Mouse (Mus musculus): ENCODE measurements around the gene Mob1a. TPM values are rescaled to one million over a fixed set of nuclear protein-coding genes. Genes with fewer than 3 reads are reported as not detected.

Gene Mob1a
- 19.4 and 23.9 TPM in 2 replicates for polyA plus RNA-seq (2015; fragmentation: Nextera tagmentation; extraction: Ambion mirVana)

- Histone ChIP-seq H3K4me3 (ENCODE audit: low read length) (peak within 1 kb of the TSS; percentile 96), H3K4me2 (ENCODE audit: low read length) (peak within 1 kb of the TSS; percentile 79), H3K4me1 (ENCODE audit: control insufficient read depth, insufficient read depth, low read depth, low read length) (peaks cover 11% of the 10 kb centered on the region), H3K9ac (ENCODE audit: low read depth, low read length) (peak within 1 kb of the TSS; percentile 97), H3K27ac (ENCODE audit: low read depth, low read length) (peak within 1 kb of the TSS; percentile 93), H3K9me3 (ENCODE audit: control insufficient read depth, low read length) (no peaks in the 10 kb centered on the region), H3K36me3 (ENCODE audit: control insufficient read depth, insufficient read depth, low read length) (peaks cover 6% of the 10 kb centered on the region; the same call in 1 of the 2 replicates), H3K27me3 (replicated peaks; ENCODE audit: control insufficient read depth, insufficient read depth, low read length) (no peaks in the 10 kb centered on the region)
- WGBS, result 2% methylated on average over 63 of the region's 65 CpGs
- ATAC-seq, result peak; percentile 99
Measured at GRCm38 (mm10) chr6:83325525-83326393, at the start of gene Mob1a, which contains the start of gene Mthfd2. Gene Mob1a (plus strand): TSS chr6:83326016. Gene Mthfd2 (minus strand): TSS chr6:83325908.

GRCm38 (mm10) chr6:83277151-83277550 is 48.7 kb upstream of the Mob1a start:
- no peak overlapping the region for H3K27ac ChIP-seq (ENCODE audit: low read depth, low read length)
- no peaks in the 10 kb centered on the region for H3K36me3 ChIP-seq (ENCODE audit: control insufficient read depth, insufficient read depth, low read length)
- 0 out of 2 replicates have a peak, but pooled peaks cover 4% of the 10 kb centered on the region for H3K9me3 ChIP-seq (ENCODE audit: control insufficient read depth, low read length)
- no peak overlapping the region for H3K9ac ChIP-seq (ENCODE audit: low read depth, low read length)
- WGBS, result 73% methylated on average over 13 of the region's 13 CpGs
- H3K4me1 ChIP-seq (ENCODE audit: control insufficient read depth, insufficient read depth, low read depth, low read length), result no peaks in the 10 kb centered on the region
- no peaks in the 10 kb centered on the region for H3K27me3 ChIP-seq (replicated peaks; ENCODE audit: control insufficient read depth, insufficient read depth, low read length)
- H3K4me3 ChIP-seq (ENCODE audit: low read length), result no peak overlapping the region
- no peak for ATAC-seq
- no peak overlapping the region for H3K4me2 ChIP-seq (ENCODE audit: low read length)

- Histone ChIP-seq H3K9me3 (ENCODE audit: control insufficient read depth, low read length) (0 out of 2 replicates have a peak, but pooled peaks cover 4% of the 10 kb centered on the region), H3K9ac (ENCODE audit: low read depth, low read length) (no peak overlapping the region), H3K27me3 (replicated peaks; ENCODE audit: control insufficient read depth, insufficient read depth, low read length) (no peaks in the 10 kb centered on the region), H3K4me1 (ENCODE audit: control insufficient read depth, insufficient read depth, low read depth, low read length) (no peaks in the 10 kb centered on the region), H3K27ac (ENCODE audit: low read depth, low read length) (no peak overlapping the region), H3K4me3 (ENCODE audit: low read length) (no peak overlapping the region), H3K4me2 (ENCODE audit: low read length) (no peak overlapping the region), H3K36me3 (ENCODE audit: control insufficient read depth, insufficient read depth, low read length) (no peaks in the 10 kb centered on the region)
- no peak for ATAC-seq
- WGBS, result 21% methylated on average over 2 of the region's 2 CpGs
Measured at GRCm38 (mm10) chr6:83278881-83279280, 46.9 kb upstream of the Mob1a start.

GRCm38 (mm10) chr6:83280256-83280955 is 45.4 kb upstream of the Mob1a start:
- 82% methylated on average over 8 of the region's 8 CpGs for WGBS
- no peak for ATAC-seq
- Histone ChIP-seq H3K9me3 (ENCODE audit: control insufficient read depth, low read length) (0 out of 2 replicates have a peak, but pooled peaks cover 4% of the 10 kb centered on the region), H3K4me1 (ENCODE audit: control insufficient read depth, insufficient read depth, low read depth, low read length) (no peaks in the 10 kb centered on the region), H3K27ac (ENCODE audit: low read depth, low read length) (no peak overlapping the region), H3K36me3 (ENCODE audit: control insufficient read depth, insufficient read depth, low read length) (no peaks in the 10 kb centered on the region), H3K4me2 (ENCODE audit: low read length) (no peak overlapping the region), H3K27me3 (replicated peaks; ENCODE audit: control insufficient read depth, insufficient read depth, low read length) (no peaks in the 10 kb centered on the region), H3K9ac (ENCODE audit: low read depth, low read length) (no peak overlapping the region), H3K4me3 (ENCODE audit: low read length) (no peak overlapping the region)

GRCm38 (mm10) chr6:83300447-83301229 is 25.2 kb upstream of the Mob1a start:
- Histone ChIP-seq H3K27me3 (replicated peaks; ENCODE audit: control insufficient read depth, insufficient read depth, low read length) (no peaks in the 10 kb centered on the region), H3K36me3 (ENCODE audit: control insufficient read depth, insufficient read depth, low read length) (no peaks in the 10 kb centered on the region), H3K4me2 (ENCODE audit: low read length) (no peak overlapping the region), H3K27ac (ENCODE audit: low read depth, low read length) (no peak overlapping the region), H3K9ac (ENCODE audit: low read depth, low read length) (no peak overlapping the region), H3K9me3 (ENCODE audit: control insufficient read depth, low read length) (no peaks in the 10 kb centered on the region), H3K4me3 (ENCODE audit: low read length) (no peak overlapping the region), H3K4me1 (ENCODE audit: control insufficient read depth, insufficient read depth, low read depth, low read length) (no peaks in the 10 kb centered on the region)
- ATAC-seq, result no peak
- WGBS, result 87% methylated on average over 7 of the region's 7 CpGs

GRCm38 (mm10) chr6:83301294-83301693 is 24.5 kb upstream of the Mob1a start:
- Histone ChIP-seq H3K36me3 (ENCODE audit: control insufficient read depth, insufficient read depth, low read length) (no peaks in the 10 kb centered on the region; the same call in 1 of the 2 replicates), H3K4me3 (ENCODE audit: low read length) (no peak overlapping the region), H3K9me3 (ENCODE audit: control insufficient read depth, low read length) (no peaks in the 10 kb centered on the region), H3K4me1 (ENCODE audit: control insufficient read depth, insufficient read depth, low read depth, low read length) (no peaks in the 10 kb centered on the region), H3K9ac (ENCODE audit: low read depth, low read length) (no peak overlapping the region), H3K27ac (ENCODE audit: low read depth, low read length) (no peak overlapping the region), H3K27me3 (replicated peaks; ENCODE audit: control insufficient read depth, insufficient read depth, low read length) (no peaks in the 10 kb centered on the region), H3K4me2 (ENCODE audit: low read length) (no peak overlapping the region)
- ATAC-seq, result no peak
- WGBS, result 96% methylated on average over 2 of the region's 2 CpGs

GRCm38 (mm10) chr6:83302264-83302663 is 23.6 kb upstream of the Mob1a start:
- ATAC-seq, result peak; percentile 78
- Histone ChIP-seq H3K4me1 (ENCODE audit: control insufficient read depth, insufficient read depth, low read depth, low read length) (no peaks in the 10 kb centered on the region), H3K4me3 (ENCODE audit: low read length) (no peak overlapping the region), H3K27me3 (replicated peaks; ENCODE audit: control insufficient read depth, insufficient read depth, low read length) (no peaks in the 10 kb centered on the region), H3K9me3 (ENCODE audit: control insufficient read depth, low read length) (no peaks in the 10 kb centered on the region), H3K27ac (ENCODE audit: low read depth, low read length) (no peak overlapping the region), H3K4me2 (ENCODE audit: low read length) (no peak overlapping the region), H3K36me3 (ENCODE audit: control insufficient read depth, insufficient read depth, low read length) (peaks cover 4% of the 10 kb centered on the region; the same call in 1 of the 2 replicates), H3K9ac (ENCODE audit: low read depth, low read length) (no peak overlapping the region)
- 72% methylated on average over 5 of the region's 5 CpGs for WGBS

GRCm38 (mm10) chr6:83309017-83309416 is 16.8 kb upstream of the Mob1a start:
- no peaks in the 10 kb centered on the region for H3K27me3 ChIP-seq (replicated peaks; ENCODE audit: control insufficient read depth, insufficient read depth, low read length)
- no peak overlapping the region for H3K9ac ChIP-seq (ENCODE audit: low read depth, low read length)
- no peaks in the 10 kb centered on the region for H3K4me1 ChIP-seq (ENCODE audit: control insufficient read depth, insufficient read depth, low read depth, low read length)
- H3K27ac ChIP-seq (ENCODE audit: low read depth, low read length), result no peak overlapping the region
- no peaks in the 10 kb centered on the region for H3K9me3 ChIP-seq (ENCODE audit: control insufficient read depth, low read length)
- H3K4me2 ChIP-seq (ENCODE audit: low read length), result no peak overlapping the region
- H3K36me3 ChIP-seq (ENCODE audit: control insufficient read depth, insufficient read depth, low read length), result peaks cover 19% of the 10 kb centered on the region
- H3K4me3 ChIP-seq (ENCODE audit: low read length), result no peak overlapping the region
- no peak for ATAC-seq
- WGBS, result 90% methylated on average over 7 of the region's 7 CpGs

All from hindbrain, embryonic 16.5 days (tissue).